Mouse (Mus musculus): ENCODE results near the gene Slc12a8.

Gene Slc12a8

DNA sequence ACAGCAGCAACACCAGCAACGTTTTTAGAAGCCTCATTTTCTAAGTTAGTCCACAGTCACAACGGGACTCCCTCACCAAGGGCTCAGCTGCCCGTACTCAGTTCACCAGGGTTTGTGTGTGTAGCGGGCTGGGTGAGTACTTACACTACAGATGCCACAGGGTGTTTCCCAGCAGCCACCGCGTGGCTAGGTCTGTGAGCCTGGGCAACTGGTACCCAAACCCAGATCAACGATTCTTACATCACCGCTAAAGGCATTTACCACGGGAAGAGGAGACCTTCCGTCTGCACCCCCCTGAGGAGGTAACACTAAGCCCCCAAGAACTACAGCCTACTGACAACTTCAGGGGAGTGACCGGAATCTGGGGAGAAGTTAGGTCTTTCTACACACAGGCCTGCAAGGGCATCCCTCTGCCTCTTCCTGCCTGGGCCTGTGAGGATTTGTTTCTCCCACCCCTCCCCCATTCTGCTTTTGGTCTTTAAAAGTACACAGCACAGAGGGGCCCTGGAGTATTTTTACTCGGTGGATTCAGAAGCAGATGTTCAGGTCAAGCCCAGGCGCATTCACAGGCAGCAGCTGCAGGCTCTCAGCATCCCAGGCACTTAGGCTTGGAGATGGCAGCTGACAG is 67.4 kb downstream of the Slc12a8 start:
- DNase-seq, result no peak

DNA sequence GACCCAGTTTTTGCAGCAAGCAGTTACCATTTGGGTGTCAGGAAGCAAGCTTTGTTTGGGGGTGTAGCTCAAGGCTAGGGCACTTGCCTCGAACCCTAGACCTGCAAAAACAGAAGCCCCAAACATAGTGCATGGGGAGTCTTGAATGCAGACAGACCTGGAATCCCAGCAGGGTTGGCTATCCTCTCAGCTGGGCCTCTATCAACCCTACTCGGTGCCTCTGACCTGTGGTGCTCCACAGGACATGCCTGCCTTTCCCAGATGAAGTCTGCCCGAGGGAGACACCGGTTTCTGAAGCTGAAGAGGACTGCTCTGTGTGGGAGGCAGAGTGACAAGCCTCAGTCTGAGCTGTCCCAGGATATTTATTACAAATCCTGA is 67.9 kb downstream of the Slc12a8 start:
- no peak for DNase-seq

DNA sequence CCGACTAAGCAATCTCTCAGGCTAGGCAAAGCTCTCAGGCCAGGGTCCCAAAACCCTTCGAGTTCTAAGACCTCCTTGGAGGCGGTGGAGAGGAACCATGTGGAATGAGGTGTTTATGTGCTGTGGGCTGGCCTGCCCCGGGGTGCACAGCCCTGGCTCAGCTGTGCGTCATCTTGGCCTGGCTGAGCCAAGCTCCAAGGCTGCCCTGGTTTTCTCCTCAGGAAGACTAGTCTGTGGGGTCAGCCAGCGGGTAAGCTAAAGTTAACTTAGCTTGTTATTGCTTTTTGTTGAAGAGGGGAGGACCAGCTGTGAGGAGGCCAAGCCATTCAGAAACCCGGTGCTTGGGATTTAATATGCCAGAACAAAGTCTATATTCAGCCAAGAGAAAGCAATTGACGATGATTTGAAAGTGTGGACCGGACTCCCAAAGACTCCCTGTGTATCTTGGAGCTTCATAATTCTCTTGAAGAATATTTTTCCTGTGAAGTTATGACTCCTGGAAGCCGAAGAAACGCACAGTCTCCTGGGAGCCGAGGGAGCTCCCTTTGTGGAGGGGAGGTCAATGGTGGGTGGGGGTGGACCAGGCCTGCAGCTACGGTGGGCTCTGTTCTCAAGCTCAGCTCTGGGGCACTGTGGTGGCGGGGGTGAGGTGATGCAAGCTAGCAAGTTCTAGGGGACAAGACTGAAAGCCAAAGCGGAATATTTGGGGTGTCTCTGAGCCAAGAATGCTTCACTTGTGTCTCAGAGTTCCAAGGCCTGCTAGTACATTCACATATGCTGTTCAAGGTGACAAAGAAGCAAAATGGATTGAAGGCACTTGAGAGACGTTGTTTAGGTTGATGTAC is 70.4 kb downstream of the Slc12a8 start:
- no peak for DNase-seq

DNA sequence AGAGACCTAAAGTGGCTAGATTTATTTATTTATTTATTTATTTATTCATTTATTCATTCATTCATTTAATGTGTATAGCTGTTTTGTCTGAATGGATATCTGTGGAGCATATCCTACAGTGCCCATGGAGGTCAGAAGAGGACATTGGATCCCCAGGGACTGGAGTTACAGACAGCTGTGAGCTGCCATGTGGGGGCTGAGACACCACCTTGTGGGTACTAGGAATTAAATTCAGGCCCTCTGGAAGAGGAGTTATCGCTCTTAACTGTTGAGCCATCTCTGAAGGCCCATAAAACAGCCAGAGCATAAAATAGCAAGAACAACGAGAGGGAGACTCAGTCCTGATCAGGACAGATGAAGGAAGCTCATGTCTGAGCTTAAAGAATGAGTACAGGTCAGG is 71.7 kb downstream of the Slc12a8 start:
- DNase-seq, result no peak

DNA sequence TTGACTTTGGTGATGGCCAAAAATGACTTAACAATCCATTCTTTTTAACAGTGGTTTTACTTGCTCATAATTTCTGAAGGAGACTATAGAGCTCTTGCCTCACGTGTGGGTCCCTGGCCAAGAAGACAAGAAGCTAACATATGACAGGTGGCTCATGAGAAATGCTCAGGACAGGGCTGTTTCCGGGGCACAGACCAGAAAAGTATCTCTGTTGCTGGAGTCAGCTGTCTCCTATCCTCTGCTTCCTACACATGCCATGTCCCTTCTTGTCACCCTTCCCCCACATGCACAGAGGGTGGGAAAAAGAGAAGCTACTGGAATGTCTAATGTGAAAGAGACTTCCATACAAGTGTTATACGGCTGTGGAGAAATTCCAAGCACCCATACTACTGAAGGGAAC is 73.3 kb downstream of the Slc12a8 start:
- no peak for DNase-seq

DNA sequence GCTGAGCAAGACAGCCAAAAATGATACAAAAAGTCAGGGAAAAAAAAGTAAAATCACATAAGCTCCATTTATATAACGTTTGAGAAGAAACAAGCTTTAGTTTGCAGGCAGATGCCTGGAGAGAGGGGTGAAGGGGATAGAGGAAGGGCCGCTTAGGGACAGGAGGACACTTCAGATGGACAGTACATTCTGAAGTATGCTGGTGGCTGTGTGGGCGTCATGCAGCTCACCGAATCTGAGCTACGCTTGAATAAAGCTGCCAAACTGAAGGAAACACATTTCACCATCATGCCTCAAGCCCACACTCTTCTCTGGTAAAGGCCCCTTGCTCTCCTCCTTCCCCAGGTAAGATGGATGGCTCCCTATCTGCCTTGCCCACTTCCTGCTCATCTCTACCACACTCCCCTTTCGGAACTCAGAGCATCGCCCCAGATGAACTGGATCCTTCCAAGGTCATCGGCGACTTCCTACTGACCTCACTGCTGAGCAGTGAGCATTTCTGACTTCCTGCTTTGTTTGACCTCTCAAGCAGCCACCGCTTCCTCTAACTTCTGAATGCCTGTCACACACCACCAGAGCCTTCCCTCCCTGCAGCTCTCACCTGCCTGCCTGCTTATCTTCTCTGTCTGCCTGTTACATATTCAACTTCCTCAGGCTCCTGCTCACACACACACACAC is 74.4 kb downstream of the Slc12a8 start:
- DNase-seq, result no peak

DNA sequence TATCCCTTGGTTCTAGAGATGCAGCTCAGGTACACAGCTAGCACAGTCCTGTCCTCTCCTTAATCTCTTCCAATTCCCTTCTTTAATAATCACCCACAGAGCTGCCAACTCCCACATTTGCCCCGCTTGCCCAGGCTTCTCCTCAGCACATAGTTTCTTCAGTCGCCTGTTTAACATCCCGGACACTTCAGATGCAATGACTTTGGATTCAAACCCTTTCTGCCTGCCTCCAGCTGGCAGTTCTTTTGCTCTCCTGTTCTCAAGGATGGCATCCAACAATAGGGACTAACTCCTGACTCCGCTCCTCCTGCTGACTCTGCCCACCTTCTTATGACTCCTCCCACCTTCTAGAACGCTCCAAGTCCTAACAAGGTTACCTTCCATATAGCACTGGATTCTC is 75.2 kb downstream of the Slc12a8 start:
- DNase-seq, result no peak

DNA sequence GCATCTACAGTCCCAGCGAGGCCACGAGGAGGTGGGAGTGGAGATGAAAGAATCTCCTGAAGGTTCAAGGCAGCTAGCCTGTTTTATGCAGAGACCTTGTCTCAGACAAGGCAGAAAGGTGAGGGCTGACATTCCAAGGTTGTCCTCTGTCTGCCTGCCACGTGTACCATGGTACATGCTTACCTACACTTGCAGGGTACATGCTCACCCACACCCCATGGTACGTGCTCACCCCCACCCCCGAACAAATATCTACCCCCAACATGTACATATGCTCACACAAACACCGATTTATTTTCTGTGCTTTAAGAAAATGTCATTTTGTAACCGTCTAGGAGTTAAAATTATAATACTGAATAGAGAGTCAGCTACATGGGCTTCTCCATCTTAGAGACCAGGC is 76.3 kb downstream of the Slc12a8 start:
- DNase-seq, result no peak

DNA sequence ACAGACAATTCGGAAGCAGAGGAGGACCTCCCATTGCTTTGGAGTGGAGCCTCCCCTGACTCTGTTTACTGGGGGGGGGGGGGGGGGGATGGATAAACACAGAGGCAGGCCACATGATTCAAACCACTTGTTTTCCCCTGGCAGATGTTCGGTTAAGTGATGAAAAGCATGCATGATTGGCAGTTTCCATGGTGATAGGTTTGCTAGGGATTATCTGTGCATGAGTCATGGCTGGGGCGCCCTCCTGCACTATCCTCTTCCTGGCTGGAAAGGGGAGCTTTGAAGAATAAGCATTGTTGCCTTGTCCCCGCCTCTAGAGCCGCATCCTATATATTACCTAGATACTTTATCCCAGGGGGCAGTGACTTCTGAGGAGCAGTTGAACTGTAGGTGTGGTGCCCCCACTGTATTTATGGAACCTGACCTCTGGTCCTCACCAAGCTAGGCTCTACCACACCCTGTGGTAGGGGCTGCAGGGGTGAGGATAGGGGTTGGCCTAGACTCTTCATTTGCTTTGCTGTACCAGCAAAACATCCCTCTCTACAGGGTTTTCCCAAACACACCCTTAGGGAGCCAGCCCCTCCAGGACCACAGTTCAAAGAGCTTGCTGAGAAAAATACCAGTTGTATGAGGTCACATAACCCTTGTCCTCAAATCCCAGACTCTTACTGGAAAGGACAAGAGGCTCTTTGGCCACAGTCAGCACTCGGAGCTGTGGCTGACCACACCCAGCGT is 77.1 kb downstream of the Slc12a8 start:
- no peak for DNase-seq

DNA sequence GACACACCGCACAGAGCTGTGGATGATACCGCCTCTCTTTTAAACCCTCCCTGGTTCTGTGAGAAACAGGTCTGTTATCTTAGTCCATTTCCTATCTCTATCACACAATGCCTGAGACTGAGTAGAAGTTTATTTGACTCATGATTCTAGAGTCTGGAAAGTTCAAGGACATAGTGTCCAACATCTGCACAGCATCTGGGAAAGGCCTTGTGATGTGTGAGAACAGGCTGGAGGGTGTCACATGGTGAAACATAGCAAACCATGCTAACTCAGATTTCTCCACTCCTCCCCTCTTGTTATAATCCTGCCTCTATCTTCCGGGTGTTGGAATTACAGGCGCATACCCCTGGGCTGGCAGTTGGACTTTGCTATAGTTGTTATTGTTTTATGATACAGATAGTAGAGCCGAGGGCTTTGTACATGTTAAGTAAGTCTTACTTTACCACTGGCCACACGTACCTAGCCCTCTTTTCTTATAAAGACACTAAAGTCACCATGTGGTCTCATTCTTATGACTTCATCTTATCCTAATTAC is 78.2 kb downstream of the Slc12a8 start:
- no peak for DNase-seq

DNA sequence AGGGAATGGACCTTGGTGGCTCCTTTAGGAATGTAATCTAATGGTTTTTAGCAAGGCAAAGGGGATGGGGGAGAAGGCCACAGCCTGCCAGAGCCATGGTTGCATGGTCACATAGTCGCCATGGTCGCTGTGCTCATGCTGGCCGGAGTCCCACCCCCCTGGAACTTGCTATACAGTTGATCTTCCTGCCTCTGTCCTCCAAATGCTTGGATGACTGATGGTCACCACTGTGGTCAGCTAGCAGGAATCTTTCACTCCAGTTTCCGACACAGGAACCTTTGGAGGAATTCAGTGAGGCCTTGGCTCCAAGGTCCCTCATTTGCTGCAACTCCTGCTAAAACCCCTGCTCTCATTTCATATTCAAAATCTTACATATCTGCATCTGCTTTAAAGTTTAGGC is 79.1 kb downstream of the Slc12a8 start:
- DNase-seq, result no peak

DNA sequence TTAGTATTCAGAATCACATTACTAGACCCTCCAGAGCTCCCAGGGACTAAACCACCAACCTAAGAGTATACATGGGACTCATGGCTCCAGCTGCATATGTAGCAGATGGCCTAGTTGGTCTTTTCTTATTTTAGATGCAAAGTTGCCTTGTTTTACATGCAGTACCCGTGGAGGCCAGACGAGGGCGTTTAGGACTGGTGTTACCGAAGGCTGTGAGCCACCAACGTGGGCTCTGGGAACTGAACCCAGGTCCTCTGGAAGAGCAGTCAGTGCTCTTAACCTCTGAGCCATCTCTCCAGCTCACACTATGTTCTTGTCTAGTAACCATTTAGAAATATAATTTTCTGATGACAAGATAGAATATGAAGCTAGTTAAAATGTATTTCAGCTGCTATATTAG is 83.1 kb downstream of the Slc12a8 start:
- no peak for DNase-seq

DNA sequence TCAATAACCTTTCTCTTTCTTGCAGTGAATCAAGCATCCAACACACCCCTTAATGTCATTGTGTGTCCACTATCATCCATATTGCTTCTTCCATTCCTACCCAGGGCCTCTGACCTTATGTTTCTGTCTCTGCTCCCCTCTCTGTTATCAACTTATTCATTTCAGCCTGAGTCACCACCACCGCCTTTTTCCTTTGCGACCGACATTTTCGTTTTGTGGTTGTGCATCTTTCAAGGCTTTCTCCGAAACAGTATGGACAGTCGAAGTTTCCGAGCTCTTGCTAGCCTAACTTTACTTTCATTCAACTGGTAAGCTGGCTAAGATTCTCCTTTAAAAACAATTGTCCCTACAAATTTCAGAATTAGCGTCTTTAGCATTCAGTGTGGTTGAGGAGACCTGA is 84.2 kb downstream of the Slc12a8 start:
- DNase-seq, result no peak

DNA sequence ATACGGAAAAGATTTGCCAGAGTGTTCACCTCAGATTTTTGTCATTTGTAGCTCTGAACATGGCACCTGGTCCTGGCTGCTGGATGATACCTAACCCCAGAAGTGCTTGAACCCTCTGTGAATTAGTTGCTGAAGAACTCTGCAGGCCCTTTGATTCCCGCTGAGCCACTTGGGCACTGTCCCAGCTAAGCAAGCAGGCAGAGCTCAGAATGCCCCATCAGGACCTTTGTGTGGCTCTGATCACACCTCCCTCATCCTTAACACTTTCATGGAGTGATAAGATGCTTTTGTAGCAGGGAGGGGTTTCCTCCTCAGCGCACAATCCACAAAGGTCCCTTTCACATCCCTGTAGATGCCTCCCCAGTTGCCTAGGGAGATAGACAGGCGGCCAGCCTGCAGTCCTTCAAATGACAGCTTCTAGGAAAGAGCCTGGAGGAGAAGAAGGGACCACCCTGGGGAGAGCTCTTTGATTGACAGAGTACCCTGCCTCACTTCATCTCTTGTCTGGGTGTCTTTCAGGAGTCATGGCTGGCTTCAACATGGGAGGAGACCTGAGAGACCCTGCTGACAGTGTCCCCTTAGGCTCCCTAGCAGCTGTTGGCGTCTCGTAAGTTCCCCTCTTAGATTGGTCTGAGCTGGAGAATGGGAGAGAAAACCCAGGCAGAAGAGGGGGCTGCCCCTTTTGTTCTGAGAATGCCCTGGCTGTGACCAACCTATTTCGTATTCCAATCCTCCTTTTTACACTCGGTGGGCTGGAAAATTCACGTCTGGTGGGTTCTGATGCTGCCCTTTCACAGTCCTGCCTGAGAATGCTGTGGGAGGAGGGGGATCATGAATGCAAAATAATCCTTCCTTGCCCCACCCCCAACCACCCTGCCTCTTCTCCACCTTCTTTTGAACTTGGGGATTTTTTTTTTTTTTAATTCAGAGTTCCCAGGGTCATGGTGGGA is 88.8 kb downstream of the Slc12a8 start:
- DNase-seq, result no peak

DNA sequence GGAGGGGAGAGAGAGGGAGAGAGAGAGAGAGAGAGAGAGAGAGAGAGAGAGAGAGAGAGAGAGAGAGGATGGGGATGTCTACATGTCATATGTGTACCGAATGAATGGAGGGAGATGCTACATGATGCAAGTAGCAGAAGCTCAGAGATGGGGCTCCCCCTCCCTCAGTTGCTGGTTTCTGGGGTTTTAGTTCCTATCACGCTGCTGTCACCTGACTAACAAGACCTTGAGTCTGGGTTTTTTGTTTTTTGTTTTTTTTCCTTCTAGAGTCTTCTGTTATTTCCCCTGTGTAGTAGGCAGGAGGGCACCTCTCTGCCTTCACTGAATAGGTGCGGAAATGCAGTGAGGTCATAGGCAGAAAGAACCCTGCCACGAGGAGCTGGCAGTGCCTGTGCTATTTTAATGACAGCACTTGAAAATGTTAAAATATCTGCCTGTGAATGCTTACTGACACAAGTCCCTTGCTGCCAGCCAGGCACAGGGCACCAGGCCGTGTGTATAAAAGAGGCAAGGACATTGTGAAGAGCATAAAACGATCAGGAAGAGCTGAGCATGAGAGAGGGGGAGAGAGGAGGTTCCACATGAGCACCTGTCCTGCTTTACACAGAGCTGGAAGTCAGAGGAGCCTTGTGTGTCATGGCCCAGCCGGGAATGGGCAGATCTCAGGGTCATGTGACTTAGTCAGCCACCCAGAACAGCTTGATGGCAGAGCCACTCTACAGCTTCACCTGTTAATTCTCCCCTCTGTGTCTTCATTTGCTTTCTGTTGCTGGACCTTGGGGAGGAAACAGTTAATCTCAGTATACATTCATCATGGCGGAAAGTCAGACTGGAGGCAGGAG is 89.8 kb downstream of the Slc12a8 start:
- no peak for DNase-seq

DNA sequence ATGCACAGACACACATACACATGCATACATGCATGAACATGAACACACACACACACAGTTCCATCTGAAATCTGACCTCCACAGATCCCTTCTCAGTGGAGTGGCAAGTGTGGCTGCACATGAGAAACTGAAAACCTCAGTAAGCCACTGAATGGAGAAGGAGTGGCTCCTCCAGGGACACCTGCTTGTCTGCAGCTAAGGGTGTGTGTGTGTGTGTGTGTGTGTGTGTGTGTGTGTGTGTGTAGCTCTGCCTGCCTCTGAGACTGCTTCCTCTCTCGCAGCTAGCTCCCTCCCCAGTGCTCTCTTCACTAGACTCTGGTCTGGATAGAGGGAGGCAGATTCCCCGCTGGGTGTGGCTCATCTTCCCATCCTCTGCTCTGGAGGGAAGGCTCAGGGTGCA is 92.4 kb downstream of the Slc12a8 start:
- DNase-seq, result no peak

DNA sequence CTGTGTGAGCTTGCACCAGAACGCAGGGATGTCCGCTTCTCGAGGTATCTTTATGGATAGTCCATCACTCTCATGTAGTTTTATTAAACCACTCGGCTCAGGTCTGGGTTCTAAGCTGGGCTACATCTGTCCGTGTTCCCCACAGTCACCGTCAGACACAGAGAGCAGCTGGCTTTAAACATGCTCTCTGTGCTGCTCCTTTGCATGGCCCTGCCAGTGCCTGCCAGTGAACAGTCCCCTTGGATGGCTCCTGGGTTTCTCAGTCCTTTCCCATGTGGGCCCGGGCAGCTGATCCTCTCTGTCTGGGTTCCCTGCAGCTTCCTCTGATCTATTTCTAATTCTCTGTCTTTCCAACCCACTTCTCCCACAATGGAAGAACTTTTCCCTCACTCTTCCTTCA is 93.3 kb downstream of the Slc12a8 start:
- no peak for DNase-seq

DNA sequence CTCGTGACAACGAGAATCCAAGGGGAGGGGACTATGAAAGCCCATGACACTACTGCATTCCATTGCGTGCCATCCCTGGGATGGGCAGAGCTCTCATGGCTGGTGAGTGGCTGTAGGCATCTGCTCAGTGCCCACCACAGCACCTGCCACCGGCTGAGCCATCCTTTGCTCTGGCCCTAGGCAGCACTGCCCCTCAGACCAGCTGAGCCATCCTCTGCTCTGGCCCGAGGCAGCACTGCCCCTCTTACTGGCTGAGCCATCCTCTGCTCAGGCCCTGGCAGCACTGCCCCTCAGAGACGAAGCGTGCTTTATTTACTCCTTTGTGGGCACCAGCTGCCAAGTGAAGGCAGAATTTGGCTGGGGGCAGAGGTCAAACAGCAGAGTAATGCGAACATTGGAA is 94.2 kb downstream of the Slc12a8 start:
- DNase-seq, result no peak

DNA sequence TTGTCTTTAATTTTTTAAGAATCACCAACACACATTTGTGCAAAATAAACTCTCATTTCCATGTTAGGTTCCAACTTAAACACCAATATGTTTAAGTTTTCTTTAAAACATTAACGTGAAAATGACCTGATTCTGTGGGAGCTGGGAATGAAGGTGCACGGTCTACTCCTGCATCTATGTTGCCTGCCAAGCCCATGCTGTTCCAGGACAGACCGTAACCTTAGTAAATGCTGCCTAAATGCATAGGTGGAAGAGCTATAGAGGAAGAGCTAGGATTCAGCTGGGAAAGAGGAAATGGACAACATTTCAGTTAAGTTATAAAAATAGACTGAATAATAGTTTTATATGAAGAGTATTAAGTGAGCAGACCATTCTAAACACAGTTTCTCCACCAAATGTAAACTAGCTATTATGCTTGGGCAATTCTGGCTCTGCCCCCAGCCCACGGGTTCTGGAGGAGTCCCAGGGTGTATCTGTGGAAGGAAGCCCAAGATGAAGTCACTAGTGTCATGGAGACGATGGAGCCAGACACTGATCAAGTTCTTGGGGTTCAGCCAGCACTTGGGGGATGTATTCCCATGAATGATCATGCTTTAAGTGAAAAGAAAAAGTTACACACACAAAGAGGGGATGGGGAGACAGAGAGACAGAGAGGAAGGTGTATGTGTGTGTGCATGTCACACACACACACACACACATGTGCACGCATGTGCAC is 95.1 kb downstream of the Slc12a8 start:
- DNase-seq, result no peak

DNA sequence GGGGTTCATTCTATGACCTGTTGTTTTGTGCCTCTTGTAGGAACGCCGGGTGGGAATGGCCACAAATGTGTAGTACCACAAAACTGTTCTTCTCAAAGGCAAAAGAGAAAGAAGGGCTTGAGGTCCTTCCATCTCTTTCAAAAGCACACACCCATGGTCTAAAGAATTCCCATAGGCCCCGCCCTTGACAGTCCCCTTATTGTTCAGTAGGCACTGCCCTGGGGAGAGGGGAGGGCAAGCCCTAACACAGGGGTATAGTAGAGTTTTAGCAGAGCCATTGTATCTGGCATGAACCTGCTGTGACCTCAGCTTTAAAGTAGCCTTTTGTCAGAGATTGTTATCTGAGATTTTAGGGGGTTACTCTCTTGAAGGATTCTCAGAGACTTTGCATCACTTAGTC is 98.9 kb downstream of the Slc12a8 start:
- no peak for DNase-seq

Measured in right cerebral cortex, postnatal 25 days (tissue).